Mouse (Mus musculus): ENCODE results near the gene Adgrg1. TPM values are rescaled to one million over a fixed set of nuclear protein-coding genes. Genes with fewer than 3 reads are reported as not detected.
"Not testable (repeated sequence)": the region's sequence is repeated elsewhere in the genome, so short reads cannot be mapped to it uniquely, and the experiment has no call there.

Adgrg1 gene
- polyA plus RNA-seq, 1 experiment from 2014 or later, result 168 TPM

DNA sequence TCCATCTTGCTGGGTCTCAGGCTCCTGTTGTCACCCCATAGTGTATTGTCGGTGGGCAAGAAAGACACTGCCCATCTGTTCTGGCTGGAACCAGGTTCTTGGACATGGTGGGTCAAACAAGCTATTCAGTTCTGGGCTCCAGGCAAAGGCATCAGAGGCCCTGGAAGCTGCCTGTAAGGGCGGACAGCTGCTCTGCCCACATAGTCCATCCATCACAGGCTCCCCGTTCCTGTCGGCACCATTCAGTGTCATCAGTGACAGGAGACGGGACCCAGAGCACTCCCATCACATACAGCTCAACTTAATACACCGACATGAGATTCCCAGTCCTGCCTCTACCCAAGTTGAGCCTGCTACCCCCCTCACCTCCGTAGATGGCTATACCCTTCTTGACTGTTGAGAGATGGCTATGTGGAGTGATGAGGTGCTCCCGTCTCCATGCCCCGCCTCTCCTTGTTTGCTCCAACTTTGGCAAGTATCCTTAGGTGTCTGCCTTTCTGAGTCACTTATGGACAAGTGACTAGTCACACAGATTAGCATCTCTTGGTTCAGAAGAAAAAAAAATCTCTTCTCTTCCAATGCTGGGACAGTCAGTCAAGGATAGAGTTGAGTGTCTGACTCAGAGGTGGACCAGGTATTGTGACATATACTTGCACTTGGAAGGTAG is 43.6 kb downstream of the Adgrg1 start:
- WGBS, result 78% methylated on average over 9 of the region's 9 CpGs
- H3K9ac ChIP-seq, result no peak overlapping the region
- H3K9me3 ChIP-seq, result no peaks in the 10 kb centered on the region
- no peak overlapping the region for H3K27ac ChIP-seq (replicated peaks)
- no peaks in the 10 kb centered on the region for H3K27me3 ChIP-seq
- no peak overlapping the region for H3K4me2 ChIP-seq
- peaks cover 30% of the 10 kb centered on the region for H3K36me3 ChIP-seq
- no peak overlapping the region for H3K4me3 ChIP-seq
- peak; percentile 4; the same call in 1 of the 2 replicates for ATAC-seq (ENCODE audit: low read depth)
- H3K4me1 ChIP-seq (replicated peaks), result 0 out of 2 replicates have a peak, but pooled peaks cover 4% of the 10 kb centered on the region

DNA sequence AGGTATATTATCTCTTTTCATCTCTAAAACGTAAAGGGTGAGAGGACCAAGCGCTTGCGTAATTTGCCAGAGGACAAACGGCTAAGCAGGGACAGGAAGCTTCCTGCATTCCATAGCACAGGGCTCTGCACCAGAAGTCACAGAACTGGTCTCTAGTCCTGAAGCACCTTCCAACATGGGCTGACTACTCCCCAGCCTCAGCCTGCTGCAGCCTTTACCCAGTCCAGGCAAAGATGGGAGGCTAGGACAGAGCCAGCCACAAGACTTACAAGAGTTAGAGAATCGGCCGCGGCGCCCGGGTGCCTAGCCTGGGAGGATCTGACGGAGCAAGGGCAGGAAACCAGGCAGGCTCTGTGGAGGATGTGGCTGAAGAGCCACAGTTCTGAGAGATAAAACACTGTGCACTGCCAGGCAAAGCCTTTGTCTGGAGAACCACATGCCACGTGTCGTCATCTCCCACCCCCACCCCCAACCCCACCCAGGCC is 45.8 kb downstream of the Adgrg1 start:
- no peak for ATAC-seq (ENCODE audit: low read depth)
- H3K4me1 ChIP-seq (replicated peaks), result 0 out of 2 replicates have a peak, but pooled peaks cover 4% of the 10 kb centered on the region
- 80% methylated on average over 12 of the region's 12 CpGs for WGBS

DNA sequence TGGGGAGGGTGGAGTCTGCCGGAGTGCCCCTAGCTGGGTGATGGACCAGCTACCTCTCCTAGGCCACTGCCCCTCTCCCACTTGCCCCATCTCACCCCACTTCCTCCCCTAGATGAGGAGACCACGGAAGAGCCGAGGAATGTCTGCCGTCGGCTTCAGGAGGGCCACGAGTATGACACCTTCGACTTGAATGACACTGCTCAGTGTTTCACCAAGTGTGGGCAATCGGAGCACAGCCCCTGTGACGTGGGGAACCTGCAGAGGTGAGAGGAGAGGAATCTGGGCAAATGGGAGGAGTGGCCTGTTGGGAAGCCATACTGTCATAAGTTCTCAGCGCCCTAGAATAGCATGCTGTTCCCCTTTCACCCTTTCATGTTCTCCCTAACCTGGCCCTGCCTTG is 46.3 kb downstream of the Adgrg1 start:
- 0 out of 2 replicates have a peak, but pooled peaks cover 4% of the 10 kb centered on the region for H3K36me3 ChIP-seq
- H3K9ac ChIP-seq, result no peak overlapping the region
- whole genome bisulfite sequencing, result 82% methylated on average over 10 of the region's 10 CpGs
- H3K9me3 ChIP-seq, result no peaks in the 10 kb centered on the region
- H3K4me1 ChIP-seq (replicated peaks), result 0 out of 2 replicates have a peak, but pooled peaks cover 4% of the 10 kb centered on the region
- no peak overlapping the region for H3K27ac ChIP-seq (replicated peaks)
- no peak overlapping the region for H3K4me3 ChIP-seq
- H3K27me3 ChIP-seq, result no peaks in the 10 kb centered on the region
- no peak for ATAC-seq (ENCODE audit: low read depth)
- H3K4me2 ChIP-seq, result no peak overlapping the region

More for the DNA sequence above, 45.8 kb downstream of the Adgrg1 start:
- H3K9ac ChIP-seq, result no peak overlapping the region; the same call in 1 of the 2 replicates
- H3K4me2 ChIP-seq, result no peak overlapping the region
- H3K27ac ChIP-seq (replicated peaks), result no peak overlapping the region
- H3K36me3 ChIP-seq, result peaks cover 8% of the 10 kb centered on the region; the same call in 1 of the 2 replicates
- H3K4me3 ChIP-seq, result no peak overlapping the region
- H3K27me3 ChIP-seq, result no peaks in the 10 kb centered on the region
- H3K9me3 ChIP-seq, result no peaks in the 10 kb centered on the region

DNA sequence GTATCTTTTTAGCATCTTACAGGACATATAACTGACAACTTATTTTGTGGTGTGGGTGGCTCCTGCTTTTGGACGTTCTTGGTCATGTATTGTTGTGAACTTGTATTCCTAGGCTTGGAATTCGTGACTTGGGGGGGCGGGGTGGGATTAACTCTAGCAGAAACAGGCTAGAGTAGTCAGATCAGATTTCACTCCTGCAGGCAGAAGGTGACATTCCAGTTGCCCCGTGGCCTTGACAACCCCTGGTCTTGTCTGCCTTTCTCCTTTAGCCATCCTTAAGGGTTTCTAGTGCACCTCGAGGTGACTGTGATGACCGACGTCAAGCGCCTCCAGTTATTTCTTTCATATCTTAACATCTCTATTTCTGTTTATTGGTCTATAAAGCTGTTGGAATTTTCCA is 48.6 kb downstream of the Adgrg1 start:
- Histone ChIP-seq H3K9me3 (no peaks in the 10 kb centered on the region), H3K4me1 (replicated peaks) (no peaks in the 10 kb centered on the region), H3K4me3 (no peak overlapping the region), H3K27me3 (no peaks in the 10 kb centered on the region), H3K27ac (replicated peaks) (no peak overlapping the region), H3K4me2 (no peak overlapping the region), H3K36me3 (no peaks in the 10 kb centered on the region), H3K9ac (no peak overlapping the region)
- WGBS, result 31% methylated on average over 8 of the region's 8 CpGs
- no peak for ATAC-seq (ENCODE audit: low read depth)

DNA sequence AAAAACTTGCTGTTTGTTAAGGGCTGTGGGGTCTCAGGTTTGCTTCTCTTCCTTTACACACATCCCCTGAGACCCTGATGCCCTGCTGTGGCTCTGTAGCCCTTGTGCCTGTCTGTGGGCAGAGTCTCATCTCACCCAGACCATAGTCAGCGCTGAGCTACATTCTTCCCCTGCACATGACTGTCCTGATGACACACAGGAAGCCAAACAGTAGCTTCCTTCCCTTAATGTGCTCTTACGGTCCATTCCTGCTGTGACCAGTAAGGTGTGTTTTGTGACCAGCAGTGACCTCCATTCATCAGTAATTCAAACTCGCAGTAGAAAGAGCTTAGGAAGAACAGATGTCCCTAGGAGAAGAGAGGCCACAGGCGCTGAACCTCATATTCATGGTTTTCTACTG is 49.8 kb downstream of the Adgrg1 start:
- no peak overlapping the region for H3K4me3 ChIP-seq
- no peaks in the 10 kb centered on the region for H3K9me3 ChIP-seq
- WGBS, result 80% methylated on average over 4 of the region's 4 CpGs
- H3K4me1 ChIP-seq (replicated peaks), result no peaks in the 10 kb centered on the region
- no peak overlapping the region for H3K9ac ChIP-seq
- no peak for ATAC-seq (ENCODE audit: low read depth)
- no peak overlapping the region for H3K27ac ChIP-seq (replicated peaks)
- H3K27me3 ChIP-seq, result no peaks in the 10 kb centered on the region
- no peak overlapping the region for H3K4me2 ChIP-seq
- H3K36me3 ChIP-seq, result no peaks in the 10 kb centered on the region

DNA sequence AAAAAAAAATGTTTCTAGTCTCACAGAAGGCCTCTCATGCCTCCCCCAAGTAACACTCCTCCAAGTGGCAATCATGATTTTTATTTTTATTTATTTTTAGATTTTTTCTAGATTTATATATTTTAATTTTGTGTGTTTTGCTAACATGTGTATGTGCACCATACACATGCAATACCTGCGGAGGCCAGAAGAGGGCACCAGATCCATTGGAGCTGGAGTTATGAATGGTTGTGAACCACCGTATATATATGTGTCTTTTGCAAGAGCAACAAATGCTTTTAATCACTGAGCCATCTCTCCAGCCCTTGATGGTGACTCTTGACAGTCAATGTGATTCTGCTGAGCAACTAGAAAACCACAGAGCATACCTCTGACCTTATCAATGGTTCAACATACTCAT is 50.9 kb downstream of the Adgrg1 start:
- no peaks in the 10 kb centered on the region for H3K4me1 ChIP-seq (replicated peaks)
- ATAC-seq (ENCODE audit: low read depth), result no peak
- H3K27ac ChIP-seq (replicated peaks), result no peak overlapping the region
- no peaks in the 10 kb centered on the region for H3K9me3 ChIP-seq
- H3K9ac ChIP-seq, result no peak overlapping the region
- H3K4me3 ChIP-seq, result no peak overlapping the region
- WGBS, result 63% methylated on average over 2 of the region's 2 CpGs
- H3K36me3 ChIP-seq, result no peaks in the 10 kb centered on the region
- H3K27me3 ChIP-seq, result no peaks in the 10 kb centered on the region
- no peak overlapping the region for H3K4me2 ChIP-seq

DNA sequence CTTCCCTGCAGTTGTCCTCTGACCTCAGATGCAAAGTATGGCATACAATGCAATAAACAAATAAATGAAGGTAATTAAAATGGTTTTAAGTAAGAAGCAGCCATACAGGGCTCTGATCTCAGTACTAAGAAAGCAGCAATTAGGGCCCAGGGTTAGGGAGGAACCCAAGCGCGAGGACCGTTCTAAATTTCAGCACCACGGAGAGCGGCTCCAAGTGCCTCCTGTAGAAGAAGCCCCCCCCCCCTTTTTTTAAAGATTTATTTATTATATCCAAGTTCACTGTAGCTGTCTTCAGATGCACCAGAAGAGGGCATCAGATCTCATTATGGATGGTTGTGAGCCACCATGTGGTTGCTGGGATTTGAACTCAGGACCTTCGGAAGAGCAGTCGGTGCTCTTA is 53.8 kb downstream of the Adgrg1 start:
- 49% methylated on average over 7 of the region's 7 CpGs for WGBS
- H3K9ac ChIP-seq; H3K4me2 ChIP-seq; H3K9me3 ChIP-seq; H3K4me1 ChIP-seq (replicated peaks); ATAC-seq (ENCODE audit: low read depth); H3K4me3 ChIP-seq; H3K36me3 ChIP-seq; H3K27me3 ChIP-seq; H3K27ac ChIP-seq (replicated peaks): not testable (repeated sequence)

DNA sequence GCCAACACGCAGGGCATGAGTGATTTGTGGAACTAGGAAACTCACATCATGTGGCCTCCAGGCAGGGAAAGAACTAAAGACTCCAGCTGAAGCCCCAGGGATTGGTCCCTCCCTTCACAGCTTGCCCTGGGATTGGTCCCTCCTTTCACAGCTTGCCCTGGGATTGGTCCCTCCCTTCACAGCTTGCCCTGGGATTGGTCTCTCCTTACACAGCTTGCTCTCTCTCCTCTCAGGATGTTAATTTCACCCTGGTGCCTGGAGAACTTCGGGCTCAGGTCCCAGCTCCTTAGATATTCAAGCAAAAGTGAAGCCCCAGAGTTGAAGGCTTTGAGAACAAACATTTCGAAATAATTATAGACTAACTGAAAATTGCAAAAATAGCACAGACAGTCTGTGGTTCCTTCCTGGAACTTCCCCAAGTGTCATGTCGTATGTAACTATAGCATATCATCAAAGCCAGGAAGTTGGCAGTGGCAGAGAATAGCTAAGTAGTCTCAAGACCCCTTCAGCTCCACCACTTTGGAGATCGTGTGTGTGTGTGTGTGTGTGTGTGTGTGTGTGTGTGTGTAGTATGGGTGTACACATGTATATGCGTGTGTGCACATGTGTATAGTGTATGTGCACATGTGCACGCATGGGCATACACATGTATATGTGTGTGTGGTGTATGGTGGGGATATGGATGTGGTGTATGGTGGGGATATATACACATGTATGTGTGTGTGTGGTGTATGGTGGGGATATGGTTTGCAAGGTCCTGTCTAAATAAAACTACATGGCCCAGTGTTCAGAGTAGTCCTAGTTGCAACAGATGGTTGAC is 62.8 kb downstream of the Adgrg1 start:
- H3K27me3 ChIP-seq, result no peaks in the 10 kb centered on the region
- no peak overlapping the region for H3K4me2 ChIP-seq
- 0 out of 2 replicates have a peak, but pooled peaks have one; percentile 47 for ATAC-seq (ENCODE audit: low read depth)
- H3K36me3 ChIP-seq, result no peaks in the 10 kb centered on the region
- no peak overlapping the region for H3K4me3 ChIP-seq
- 69% methylated on average over 7 of the region's 7 CpGs for WGBS
- H3K9ac ChIP-seq, result no peak overlapping the region
- H3K4me1 ChIP-seq (replicated peaks), result 0 out of 2 replicates have a peak, but pooled peaks cover 7% of the 10 kb centered on the region
- H3K9me3 ChIP-seq, result no peaks in the 10 kb centered on the region
- H3K27ac ChIP-seq (replicated peaks), result no peak overlapping the region

DNA sequence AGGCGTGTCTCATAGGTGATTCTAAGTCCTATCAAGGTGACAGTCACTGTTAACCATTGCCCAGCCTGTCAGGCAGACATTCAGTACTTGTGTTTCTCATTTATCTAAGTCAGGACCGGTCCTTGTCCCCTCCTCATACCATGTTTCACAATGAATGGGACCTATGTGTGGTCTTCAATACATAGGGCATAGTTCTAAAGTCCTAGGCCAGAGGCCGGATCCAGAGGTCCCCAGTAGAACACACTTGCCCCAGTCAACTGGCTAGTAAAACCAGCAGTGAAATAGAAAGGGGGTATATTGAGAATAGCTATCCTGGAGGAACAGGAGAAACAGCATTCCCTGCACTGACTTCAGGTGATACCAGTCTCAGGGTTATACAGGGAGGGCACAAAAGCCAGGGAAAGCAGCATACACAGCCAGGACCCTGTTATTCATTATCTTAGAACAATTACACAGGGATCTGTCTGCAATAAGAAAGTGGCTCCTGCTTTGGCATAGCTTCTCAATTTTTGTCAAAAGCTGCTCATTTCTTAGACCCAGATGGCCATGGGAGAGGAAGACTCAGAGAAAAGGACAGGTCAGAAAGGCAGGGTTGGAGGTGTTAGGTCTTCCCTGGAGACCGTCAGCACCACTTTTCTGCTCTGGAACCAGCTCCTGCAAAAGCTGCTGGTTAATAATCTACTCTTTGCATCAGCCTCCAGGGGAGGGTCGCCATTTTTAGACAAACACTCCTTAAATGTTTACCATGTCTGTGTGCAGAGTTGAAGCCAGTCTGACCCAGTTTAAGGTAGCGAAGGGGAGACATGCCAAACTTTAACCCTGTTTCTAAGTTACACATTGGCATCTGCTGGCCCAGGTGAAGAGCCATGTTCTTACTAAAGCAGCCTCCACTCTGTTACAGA is 67.6 kb downstream of the Adgrg1 start:
- Histone ChIP-seq H3K4me2 (no peak overlapping the region), H3K27me3 (no peaks in the 10 kb centered on the region), H3K36me3 (no peaks in the 10 kb centered on the region), H3K27ac (replicated peaks) (no peak overlapping the region), H3K4me3 (no peak overlapping the region), H3K9me3 (no peaks in the 10 kb centered on the region), H3K9ac (no peak overlapping the region), H3K4me1 (replicated peaks) (peaks cover 2% of the 10 kb centered on the region; the same call in 1 of the 2 replicates)
- WGBS, result 65% methylated on average over 6 of the region's 6 CpGs
- no peak for ATAC-seq (ENCODE audit: low read depth)

DNA sequence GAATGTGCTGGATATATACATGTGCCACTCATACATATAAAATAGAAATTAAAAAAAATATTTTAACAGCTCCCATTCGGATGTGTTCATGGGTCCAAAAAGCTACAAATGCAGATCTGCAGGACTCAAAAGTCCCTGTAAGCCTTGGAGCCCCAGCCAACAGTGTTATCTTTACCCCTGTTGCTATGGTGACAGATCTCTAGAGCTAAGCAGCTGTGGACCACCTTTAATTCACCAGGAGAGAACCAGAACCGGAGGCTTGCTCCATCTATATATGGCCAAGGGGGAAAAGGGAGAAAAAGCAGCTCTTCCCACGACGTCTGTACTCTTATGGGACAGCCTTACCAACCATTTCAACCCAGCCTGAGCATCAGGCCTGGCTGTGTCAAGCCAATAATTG is 70.3 kb downstream of the Adgrg1 start:
- Histone ChIP-seq H3K27ac (replicated peaks) (no peak overlapping the region), H3K36me3 (no peaks in the 10 kb centered on the region), H3K9ac (no peak overlapping the region), H3K9me3 (no peaks in the 10 kb centered on the region), H3K27me3 (no peaks in the 10 kb centered on the region), H3K4me1 (replicated peaks) (peaks cover 6% of the 10 kb centered on the region; the same call in 1 of the 2 replicates), H3K4me2 (no peak overlapping the region), H3K4me3 (no peak overlapping the region)
- WGBS, result 57% methylated on average over 4 of the region's 4 CpGs
- no peak for ATAC-seq (ENCODE audit: low read depth)

DNA sequence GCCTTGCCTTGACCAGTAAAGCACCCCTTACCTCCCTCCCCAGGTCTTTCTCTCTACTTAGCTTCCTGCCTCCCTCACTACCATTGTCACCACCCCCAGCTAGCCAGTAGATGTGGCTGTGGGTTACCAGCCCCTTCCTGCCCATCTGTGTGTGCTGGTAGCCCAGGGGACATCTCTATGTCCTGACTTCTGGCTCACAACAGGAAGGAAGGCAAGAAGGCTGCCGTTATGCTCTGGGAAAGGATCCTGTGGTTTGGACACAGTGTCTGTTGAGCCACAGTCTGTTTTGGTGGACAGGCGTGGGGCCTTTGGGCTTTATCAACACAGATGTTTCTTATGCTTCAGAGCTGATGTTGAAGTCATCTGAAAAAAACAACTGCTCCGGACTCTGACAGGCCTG is 72.4 kb downstream of the Adgrg1 start:
- H3K4me3 ChIP-seq, result no peak overlapping the region
- peaks cover 6% of the 10 kb centered on the region; the same call in 1 of the 2 replicates for H3K4me1 ChIP-seq (replicated peaks)
- no peak overlapping the region for H3K27ac ChIP-seq (replicated peaks)
- no peaks in the 10 kb centered on the region for H3K9me3 ChIP-seq
- H3K27me3 ChIP-seq, result no peaks in the 10 kb centered on the region
- no peak overlapping the region for H3K4me2 ChIP-seq
- WGBS, result 75% methylated on average over 3 of the region's 3 CpGs
- ATAC-seq (ENCODE audit: low read depth), result no peak
- H3K9ac ChIP-seq, result no peak overlapping the region
- H3K36me3 ChIP-seq, result no peaks in the 10 kb centered on the region

All from neural tube, embryonic 13.5 days (tissue).